Mouse (Mus musculus) brain, embryonic 14.5 days (tissue): ENCODE measurements around the gene Tenm4.

Experiments used
- CTCF ChIP-seq: fragments of 200-500 bp; IDR thresholded peaks from 2 replicates; pipeline ENCODE4 v1.5.1; 2012; ENCODE audit warnings: inconsistent platforms, mild to moderate bottlenecking, moderate library complexity, borderline replicate concordance; ENCODE audit not compliant: insufficient read depth, insufficient read length; ENCODE audit errors: extremely low read depth
- POLR2A ChIP-seq: fragments of 200-500 bp; IDR thresholded peaks from 2 replicates; pipeline ENCODE4 v1.6.1; 2012; ENCODE audit warnings: mild to moderate bottlenecking, inconsistent platforms, borderline replicate concordance; ENCODE audit not compliant: poor library complexity, insufficient read depth, insufficient read length, severe bottlenecking; ENCODE audit errors: extremely low read depth

DNA sequence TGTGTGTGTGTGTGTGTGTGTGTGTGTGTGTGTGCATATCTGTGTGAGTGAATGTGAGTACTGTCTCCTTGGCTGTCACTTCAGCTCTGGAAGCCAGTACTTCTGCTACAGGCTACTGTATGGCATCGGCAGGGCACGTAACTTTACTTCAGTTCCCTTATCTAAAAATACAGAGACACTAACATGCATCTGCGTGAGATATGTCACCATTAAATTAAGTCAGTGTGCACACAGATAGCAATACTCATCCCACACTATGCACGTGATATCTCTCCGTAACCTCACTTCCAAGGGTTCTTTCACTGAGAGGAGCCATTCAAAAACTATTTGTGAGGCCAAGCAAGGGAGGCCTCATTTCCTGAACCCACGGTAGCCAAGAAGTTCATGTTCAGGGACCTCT is 610.0 kb downstream of the Tenm4 start:
- TF ChIP-seq CTCF (no peak), POLR2A (no peak)
